Mouse (Mus musculus): ENCODE measurements at regions not wholly inside any gene's neighbourhood (a gene's known extent, or its start where the extent isn't known, plus 50 kb on each side); places are given as distances from the start of the nearest gene placed in this dataset.

DNA sequence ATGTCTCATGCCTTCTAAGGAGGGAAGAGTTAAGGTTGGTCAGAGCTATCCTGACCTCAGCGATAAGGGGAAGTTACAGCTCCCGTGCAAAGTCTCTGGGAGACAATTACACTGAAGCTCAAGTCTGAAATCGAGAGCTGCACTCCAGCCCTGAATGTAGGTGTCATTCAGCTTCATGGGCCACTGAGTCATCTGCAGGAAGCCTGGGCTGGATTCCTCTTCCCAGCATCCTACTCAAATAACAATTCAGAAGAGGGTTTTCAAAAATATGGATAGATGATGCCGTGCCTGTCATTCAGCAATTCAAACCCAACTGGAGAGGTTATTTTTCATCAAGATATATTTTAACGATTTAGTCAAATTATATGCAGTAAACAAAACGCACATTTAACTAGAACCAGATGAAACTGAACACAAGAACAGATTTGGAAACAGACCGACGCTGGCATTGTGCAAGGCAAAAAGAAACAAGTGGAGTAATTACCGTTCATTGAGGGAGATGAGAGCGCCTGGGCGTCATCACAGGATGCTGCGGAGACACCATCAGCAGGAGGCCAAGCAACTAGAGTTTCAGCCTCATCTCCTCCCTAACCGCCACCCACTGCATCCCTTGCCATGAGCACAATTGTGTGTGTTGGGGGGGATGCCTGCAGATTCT, 57.8 kb upstream of the Cfap46 start:
- DNase-seq: no peak

DNA sequence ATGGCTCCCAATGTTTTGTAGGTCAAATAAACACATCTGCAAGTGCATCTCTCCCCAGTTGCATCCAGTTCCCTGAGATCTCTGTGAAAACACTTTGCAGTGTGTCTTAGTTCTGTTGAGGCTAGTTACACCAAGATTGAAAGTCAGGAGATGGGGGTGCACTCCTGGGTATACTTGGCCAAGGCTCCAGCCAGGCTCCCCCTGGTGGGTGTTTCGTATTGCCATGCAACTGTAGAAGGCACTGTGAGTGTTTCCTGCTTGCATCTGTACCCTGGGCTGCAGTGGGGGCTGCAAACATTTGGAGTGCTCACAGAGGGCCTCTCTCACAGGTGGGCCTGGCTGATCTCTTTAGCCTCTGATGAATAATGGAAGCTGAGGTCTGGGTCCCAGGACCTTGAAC, 63.2 kb upstream of the Cfap46 start:
- peak; percentile 22 for DNase-seq

DNA sequence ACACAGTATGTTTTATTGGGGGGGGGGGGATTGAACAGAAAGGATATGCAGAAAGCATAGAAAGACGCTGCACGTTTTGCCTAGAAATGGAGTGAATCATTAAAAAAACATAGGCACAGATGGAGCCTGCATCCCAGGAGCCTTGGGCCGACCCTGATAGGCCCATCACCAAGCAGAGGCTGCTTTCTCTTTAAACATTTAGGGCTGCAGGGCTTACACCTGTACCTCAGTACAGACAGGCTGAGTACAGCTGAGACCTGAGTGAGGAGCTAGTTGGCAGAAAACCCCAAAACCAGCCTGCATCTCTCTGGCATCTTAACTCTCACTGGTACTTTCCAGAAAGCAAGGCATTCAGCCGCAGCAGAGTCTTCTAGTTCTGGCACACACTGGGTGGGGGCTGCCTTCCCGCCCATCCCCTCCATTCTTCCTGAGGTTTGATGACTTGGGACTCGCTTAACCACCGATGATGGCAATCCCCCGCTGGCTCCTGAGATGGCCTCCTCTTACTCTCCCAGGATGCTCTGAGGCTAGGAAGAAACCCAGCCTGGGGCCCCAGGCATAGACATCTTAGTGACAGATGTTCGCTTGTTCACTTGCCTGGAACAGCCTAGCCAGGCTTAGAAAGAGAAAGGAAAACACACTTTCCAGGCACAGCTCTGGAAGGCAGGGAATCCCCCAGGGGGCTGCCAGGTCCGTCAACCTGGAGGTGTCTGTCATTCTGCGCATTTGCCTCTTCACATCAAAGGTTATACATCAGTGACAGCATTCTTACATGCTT, 63.9 kb upstream of the Cfap46 start:
- no peak for DNase-seq

DNA sequence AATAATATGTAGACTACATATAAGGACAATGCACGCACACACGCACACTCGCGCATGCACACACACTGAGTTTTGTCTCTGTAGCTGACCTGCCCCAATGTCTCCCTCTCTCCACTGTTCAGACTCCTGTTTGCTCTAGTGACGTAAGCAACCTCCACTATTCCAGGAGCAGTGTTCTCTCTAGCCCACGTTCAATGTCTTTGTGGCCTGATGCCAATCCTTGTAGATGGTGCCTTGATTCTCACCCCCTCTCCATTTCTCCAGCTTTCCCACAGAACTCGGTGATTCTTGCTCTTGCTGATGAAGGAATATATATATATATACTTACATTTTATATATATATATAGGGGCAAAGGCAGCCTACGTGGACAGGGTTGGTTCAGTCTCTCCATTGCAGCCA, 71.4 kb upstream of the Cfap46 start:
- DNase-seq: no peak

DNA sequence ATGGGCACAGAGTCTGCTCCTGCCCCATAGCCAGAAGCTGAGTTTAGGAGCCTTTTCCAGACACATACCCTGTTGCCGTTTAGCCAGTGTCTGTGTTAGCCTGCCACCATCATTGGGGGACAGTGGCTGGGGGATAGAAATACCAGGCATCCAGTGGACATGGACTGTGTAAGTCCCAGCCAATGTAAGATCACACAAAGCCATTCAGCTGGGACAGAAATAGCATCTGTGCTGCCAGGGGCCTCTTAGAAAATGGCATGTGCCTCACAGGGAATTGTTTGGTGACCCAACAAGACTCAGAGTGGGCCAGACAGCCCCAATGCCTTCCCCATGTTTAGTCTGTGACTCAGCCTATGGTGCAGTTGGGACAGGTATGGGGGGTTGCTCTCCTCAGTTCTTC, 71.5 kb upstream of the Adgra1 start:
- DNase-seq: no peak

DNA sequence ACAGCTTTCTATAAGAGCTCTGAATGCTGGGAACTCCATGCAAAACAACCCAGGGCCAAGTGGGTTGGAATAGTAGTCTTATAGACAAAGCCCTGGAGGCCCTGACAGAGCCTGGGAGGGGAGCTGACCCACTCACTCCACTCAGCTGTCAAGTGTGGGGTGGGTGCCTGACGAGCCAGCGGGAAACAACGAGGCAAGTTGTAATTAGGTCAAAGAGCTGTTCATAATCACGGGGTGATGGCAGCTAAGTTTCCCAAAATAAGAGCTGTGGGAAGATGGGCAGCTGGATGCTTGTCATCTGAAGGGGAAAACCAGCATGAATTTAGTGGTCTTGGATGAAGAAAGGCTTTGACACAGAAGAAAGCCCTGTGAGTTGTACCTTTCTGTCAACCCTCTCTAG, 70.7 kb upstream of the Adgra1 start:
- DNase-seq: no peak

DNA sequence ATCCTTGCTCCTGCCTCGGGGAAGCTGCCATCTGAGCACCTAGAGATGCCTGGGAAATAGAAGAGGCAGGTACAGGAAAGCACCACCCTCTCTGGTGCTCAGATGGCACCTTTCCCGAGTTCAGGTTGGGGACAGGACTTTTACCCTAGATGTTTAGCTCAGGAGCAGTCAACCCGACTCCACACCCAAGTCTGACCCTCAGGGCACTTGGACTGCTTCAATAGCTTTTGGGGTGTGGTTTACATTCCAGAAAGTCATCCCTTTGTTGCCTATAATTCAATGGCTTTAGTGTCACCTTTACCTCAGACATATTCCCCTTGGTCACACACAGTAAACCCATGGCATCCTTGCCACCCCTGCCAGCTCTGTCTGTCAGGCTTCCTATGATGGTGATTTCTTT, 67.7 kb upstream of the Adgra1 start:
- DNase-seq: no peak

DNA sequence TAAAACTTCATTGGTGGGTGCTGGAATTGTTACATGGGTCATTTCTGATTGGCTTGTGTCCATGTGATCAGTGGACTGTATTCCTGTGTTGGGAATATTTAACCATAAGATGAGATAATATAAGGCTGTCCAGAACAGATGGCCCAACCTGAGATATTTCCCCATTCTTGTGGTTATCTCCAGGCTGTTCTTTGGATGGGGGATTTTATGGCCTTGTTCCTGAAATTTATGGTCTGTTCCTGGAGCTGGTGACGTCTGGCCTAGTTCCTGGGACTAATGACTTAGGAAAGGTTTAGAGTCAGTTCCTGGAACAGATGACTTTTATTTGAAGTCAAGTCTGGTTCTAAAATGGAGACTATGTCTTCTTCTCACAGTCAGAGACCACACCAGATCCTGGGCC, 64.8 kb upstream of the Adgra1 start:
- no peak for DNase-seq

DNA sequence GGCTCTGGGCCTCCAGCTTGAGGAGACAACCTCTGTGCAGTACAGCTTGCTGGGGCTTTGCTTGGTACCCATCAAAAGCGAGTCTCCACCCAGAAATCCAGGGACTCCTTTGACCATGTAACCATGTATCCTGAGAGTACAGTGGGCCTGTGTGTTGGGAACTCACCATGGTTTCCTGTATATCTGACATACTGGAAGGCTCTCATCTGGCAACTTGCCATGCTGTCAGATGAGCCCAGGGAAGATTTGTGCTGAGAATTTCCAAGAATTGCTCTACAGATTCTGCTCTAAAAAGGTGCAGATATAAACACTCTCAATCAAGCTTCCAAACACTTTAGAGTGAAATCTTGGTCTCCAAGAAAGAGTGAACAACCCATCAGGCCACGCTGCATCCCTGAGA, 56.7 kb upstream of the Adgra1 start:
- DNase-seq: peak; percentile 9

DNA sequence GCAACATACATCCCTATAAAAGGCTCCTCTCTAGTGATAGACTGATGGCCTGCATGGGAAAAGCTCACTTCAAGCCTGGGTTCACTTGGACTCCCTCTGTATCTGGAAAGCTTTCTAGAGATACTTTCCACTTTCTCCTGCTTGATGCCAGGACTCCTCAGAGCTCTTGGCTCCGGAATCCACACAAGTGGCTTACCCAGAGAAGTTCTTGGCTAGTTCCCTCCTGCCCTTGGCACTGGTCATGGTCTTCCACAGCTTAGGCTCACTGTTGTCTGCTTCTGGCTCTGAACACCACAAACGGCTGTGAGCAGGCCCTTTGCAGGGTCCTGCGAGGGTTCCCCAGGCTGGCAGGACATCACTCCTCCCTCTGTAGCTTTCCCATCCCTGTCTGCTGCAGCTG, 54.1 kb upstream of the Adgra1 start:
- DNase-seq: no peak

DNA sequence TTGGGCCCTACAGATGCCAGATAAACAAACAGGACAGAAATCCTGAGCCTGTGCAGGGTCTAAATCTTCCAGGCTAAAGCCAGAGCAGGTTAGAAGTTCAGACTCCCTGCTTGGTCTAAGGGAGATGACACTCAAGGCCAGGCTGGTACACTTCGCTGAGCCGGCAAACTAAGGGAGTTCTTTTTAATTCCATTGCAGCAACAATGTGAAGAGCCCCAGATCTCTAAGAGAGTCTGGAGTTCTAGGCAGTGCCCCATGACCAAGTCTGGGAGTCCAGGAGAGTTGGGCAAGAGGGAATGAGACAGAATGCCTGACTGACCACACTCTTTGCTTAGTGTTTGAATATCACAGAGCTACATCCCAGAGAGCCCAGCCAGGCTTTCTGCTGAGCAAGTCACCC, 52.5 kb upstream of the Adgra1 start:
- DNase-seq: no peak

Small RNAs in the stretch of these regions (microRNA-seq; reads per million reads assigned to microRNA genes)
- gene Mir6401: 0 reads per million in 2 experiments

Data from heart, postnatal 4 days (tissue).